20 mouse cellular contexts compared by ENCODE assay signal in the genomic region with DNA sequence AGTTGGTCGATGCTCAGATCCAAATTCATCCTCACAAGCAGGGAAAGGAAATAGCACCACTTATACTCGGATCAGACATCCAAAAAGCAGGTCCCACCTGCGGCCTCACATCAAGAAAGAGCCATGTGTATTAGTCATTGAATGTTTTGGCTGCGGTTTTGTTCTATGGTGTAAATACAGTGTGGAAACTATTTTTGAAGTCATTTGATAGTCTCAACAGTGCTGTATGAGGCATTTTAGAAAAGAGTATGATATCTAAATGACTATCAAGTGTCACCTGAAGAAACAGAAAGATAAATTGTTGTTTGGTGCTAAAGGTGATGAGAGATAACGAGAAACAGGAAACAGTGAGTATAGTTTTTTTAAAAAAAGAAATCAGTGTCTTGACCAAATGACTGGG.
"Had no signal": no experiment of that assay in that cellular context is flagged by ENCODE, and none has a peak within 500 bp of the region (broad histone marks: within the 10 kb centered on the region; RNA-seq: fewer than 3 reads in every experiment).

No protein-coding gene starts in this region.

- ATAC-seq: hindbrain, embryonic 16.5 days; hindbrain, postnatal 0 days; intestine, embryonic 15.5 days; intestine, embryonic 16.5 days; intestine, postnatal 0 days had no signal

- DNase-seq: heart, postnatal 10 days; heart, postnatal 14 days; heart, postnatal 36 days; heart, postnatal 4 days; kidney, adult 11 months; kidney, adult 18-20 months; kidney, adult 2 months; kidney, adult 8-10 months; kidney, adult 9 months; kidney, postnatal 14 days; kidney, postnatal 25 days; kidney, postnatal 36 days; kidney, postnatal 4 days; layer of hippocampus, adult 9-11 months; layer of hippocampus, postnatal 36 days had no signal
